In genomic region chr13:58067540-58068103, GRCm38 (mm10) we compare ENCODE assay signal across 7 mouse cellular contexts. TPM values are rescaled to one million over a fixed set of nuclear protein-coding genes. Genes with fewer than 3 reads are reported as not detected.
DNase-seq lines count a peak whose midpoint lies in the region; ATAC-seq lines count a peak whose summit lies in the region.

No protein-coding gene starts in this region.

- no peaks in the 10 kb centered on the region for H3K27me3 ChIP-seq in heart, embryonic 12.5 days (replicated peaks)
- no peaks in the 10 kb centered on the region for H3K27me3 ChIP-seq in kidney, embryonic 16.5 days (ENCODE audit: insufficient read depth, low read length)

- 17% methylated on average over 17 of the region's 17 CpGs for WGBS in heart, embryonic 12.5 days
- 19% methylated on average over 17 of the region's 17 CpGs for WGBS in kidney, embryonic 16.5 days

- ATAC-seq in activated CD4-positive, CD25-positive, alpha-beta regulatory T cell, adult 4 months, result peak; percentile 71
- ATAC-seq in common myeloid progenitor, adult 5-6 weeks (replicated peaks; ENCODE audit: low read depth, poor library complexity, severe bottlenecking), result peak; percentile 69
- ATAC-seq in heart, embryonic 12.5 days (ENCODE audit: insufficient number of reproducible peaks, low FRiP score), result peak; percentile 69
- ATAC-seq in kidney, embryonic 16.5 days (ENCODE audit: low FRiP score, low TSS enrichment), result peak; percentile 74
- ATAC-seq in erythroblast, adult 5-6 weeks (replicated peaks; ENCODE audit: low FRiP score, poor library complexity, severe bottlenecking), result no peak

- no peak overlapping the region for H3K4me3 ChIP-seq in heart, embryonic 12.5 days
- H3K4me3 ChIP-seq in kidney, embryonic 16.5 days (ENCODE audit: low read length), result no peak overlapping the region

- H3K4me2 ChIP-seq in heart, embryonic 12.5 days, result peak overlapping the region; percentile 42; the same call in 1 of the 2 replicates
- H3K4me2 ChIP-seq in kidney, embryonic 16.5 days (replicated peaks; ENCODE audit: low read depth, low read length), result peak overlapping the region; percentile 34; the same call in 1 of the 2 replicates

- H3K36me3 ChIP-seq in heart, embryonic 12.5 days, result peaks cover 10% of the 10 kb centered on the region; the same call in 1 of the 2 replicates
- peaks cover 6% of the 10 kb centered on the region for H3K36me3 ChIP-seq in kidney, embryonic 16.5 days (ENCODE audit: insufficient read depth, low read length)

- peaks cover 62% of the 10 kb centered on the region for H3K4me1 ChIP-seq in heart, embryonic 12.5 days (replicated peaks)
- peaks cover 52% of the 10 kb centered on the region for H3K4me1 ChIP-seq in kidney, embryonic 16.5 days (ENCODE audit: insufficient read depth, low read length)

- H3K9ac ChIP-seq in heart, embryonic 12.5 days, result no peak overlapping the region
- H3K9ac ChIP-seq in kidney, embryonic 16.5 days (replicated peaks; ENCODE audit: low read length), result peak overlapping the region; percentile 51

- no peaks in the 10 kb centered on the region for H3K9me3 ChIP-seq in heart, embryonic 12.5 days (replicated peaks)
- H3K9me3 ChIP-seq in kidney, embryonic 16.5 days (ENCODE audit: low read length), result no peaks in the 10 kb centered on the region

- H3K27ac ChIP-seq in heart, embryonic 12.5 days (ENCODE audit: poor library complexity, severe bottlenecking), result peak overlapping the region; percentile 69
- peak overlapping the region; percentile 96 for H3K27ac ChIP-seq in kidney, embryonic 16.5 days (ENCODE audit: low read length)

- DNase-seq in lung, postnatal 25 days (ENCODE audit: low spot score), result peak; percentile 84
- peak; percentile 4 for DNase-seq in spleen, adult 12 weeks (ENCODE audit: low spot score)

RNA-seq across cellular contexts. Expression of gene Klhl3, which starts 45.8 kb away (rescaled TPM):
- 1 to 10 TPM; 7.0 to 9.8 TPM for polyA plus RNA-seq in activated CD4-positive, CD25-positive, alpha-beta regulatory T cell, adult 4 months (2017; shearing (Covaris generic))
- total RNA-seq in common myeloid progenitor, adult 5-6 weeks (2017), result 1.9 TPM in 2 replicates
- 4.4 and 4.5 TPM in 2 replicates for polyA plus RNA-seq in heart, embryonic 12.5 days (2016; fragmentation: Nextera tagmentation; extraction: Ambion mirVana)
- polyA plus RNA-seq in kidney, embryonic 16.5 days (2015; fragmentation: Nextera tagmentation; extraction: Ambion mirVana), result 8.2 and 9.2 TPM in 2 replicates
- total RNA-seq in erythroblast, adult 5-6 weeks (2015; ENCODE audit: low replicate concordance), result 0.21 TPM in 1 of 2 replicates, not detected in the other
- total RNA-seq in erythroblast, adult 5-6 weeks (2017; ENCODE audit: low replicate concordance), result 0.14 TPM in 1 of 2 replicates, not detected in the other
